Mouse (Mus musculus): ENCODE measurements at regions not wholly inside any gene's neighbourhood (a gene's known extent, or its start where the extent isn't known, plus 50 kb on each side); places are given as distances from the start of the nearest gene placed in this dataset.

GRCm38 (mm10) chr10:111558675-111559340 lies 52.7 kb downstream of the Phlda1 start:
- DNase-seq (ENCODE audit: low read depth in 1 of 2, low spot score in 2 of 2), result no peak

DNA sequence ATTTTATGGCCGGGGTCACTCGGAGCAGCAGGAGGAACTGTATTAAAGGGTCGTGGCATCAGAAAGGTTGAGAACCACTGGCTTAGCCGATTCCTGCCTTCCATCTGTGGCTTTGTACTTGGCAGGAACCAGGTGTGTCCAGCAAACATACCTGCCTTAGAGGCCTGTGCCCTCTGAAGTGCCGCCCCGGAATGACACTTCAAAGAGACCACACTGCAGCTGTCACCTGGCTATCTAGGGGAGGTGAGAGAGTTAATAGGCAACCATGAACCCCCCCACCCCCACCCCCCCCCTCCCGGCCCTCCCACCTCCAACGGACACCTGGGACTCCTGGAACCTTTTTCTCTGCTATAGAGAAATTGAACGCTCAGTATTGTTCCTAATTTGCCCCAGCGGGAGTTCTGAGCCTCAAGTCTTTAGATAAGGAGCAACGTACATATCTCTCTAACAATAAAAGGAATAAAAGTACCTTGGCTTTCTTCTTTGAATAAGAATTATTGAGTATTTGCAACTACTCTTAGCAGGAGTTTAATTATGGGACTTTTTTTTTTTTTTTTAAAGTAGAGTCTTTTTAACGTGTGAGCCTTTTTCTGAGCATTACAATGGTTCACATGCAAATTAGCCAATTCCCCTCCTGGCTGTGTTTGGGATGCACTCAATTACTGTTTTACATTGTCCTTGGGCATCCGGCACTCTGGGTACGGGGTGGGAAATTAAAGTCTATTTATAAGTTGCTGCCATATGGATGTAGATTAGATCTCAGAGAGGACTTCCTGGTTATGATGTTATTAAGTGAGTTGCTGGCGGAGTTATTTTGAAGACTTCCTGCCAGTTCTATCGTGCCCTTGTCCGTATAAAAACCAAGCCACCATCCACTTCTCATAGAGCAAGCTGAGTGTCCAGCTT lies 53.5 kb downstream of the Phlda1 start:
- DNase-seq (ENCODE audit: low read depth in 1 of 2, low spot score in 2 of 2), result no peak

- DNase-seq (ENCODE audit: low read depth in 1 of 2, low spot score in 2 of 2), result no peak
These were observed 56.5 kb downstream of the Phlda1 start for GRCm38 (mm10) chr10:111562628-111563027.

- no peak for DNase-seq (ENCODE audit: low read depth in 1 of 2, low spot score in 2 of 2)
These were observed 60.8 kb downstream of the Phlda1 start for GRCm38 (mm10) chr10:111566873-111567381.

DNA sequence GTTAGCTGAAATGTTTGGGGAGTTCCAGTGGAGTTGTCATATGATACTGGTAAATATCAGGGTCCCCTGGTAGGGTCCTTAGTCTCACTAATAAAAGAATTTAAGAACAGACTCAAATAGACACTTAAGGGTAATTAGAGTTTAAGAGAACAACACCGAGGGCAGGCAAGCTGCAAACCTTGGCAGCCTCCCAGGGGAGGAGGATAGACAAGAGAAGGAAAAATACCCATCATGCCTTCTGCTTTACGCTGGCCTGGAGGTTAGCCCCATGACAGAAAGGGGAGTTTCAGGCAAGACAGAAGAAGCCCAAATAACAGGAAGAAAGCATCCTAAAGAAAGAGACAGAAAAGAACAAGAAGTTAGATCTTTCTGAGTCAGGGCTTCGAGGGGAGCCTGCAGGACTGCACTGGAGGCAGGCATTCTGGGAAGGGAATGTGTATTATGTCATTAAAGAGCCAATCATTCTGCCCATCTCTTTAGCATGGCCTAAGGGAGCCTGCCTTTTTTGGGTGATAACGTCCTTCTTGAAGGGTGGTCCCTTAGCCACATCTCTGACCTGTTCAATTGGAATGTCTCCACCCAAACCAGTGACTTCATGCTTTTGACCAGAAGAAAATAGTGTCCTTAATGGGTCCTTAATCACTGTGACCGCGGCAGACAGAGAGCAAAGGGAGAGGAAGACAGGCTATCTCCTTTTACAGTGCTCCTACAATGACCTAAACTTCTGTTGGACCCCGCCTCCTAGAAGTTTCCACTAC lies 64.6 kb downstream of the Phlda1 start:
- DNase-seq (ENCODE audit: low read depth in 1 of 2, low spot score in 2 of 2), result no peak

- no peak for DNase-seq (ENCODE audit: low read depth in 1 of 2, low spot score in 2 of 2)
These were observed 68.1 kb downstream of the Phlda1 start for GRCm38 (mm10) chr10:111574231-111574630.

DNA sequence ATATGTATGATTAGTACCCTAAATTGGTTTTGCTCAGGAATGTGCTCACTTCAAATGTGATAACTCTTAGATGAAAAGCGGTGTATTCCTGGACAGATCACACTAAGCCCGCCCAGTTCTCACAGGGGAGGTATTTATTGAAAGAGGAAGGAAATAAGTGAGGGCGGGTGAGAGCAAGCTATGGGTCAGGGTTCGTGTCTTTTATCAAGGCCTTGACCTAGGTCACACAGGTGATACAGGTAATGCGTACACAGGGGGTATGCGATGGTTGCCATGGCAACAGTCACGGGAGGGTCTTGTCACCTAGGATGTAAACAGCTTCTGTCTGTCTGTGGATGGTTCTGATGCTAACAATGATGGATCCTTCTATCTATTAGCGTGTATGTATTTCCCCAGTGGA lies 68.7 kb downstream of the Phlda1 start:
- no peak for DNase-seq (ENCODE audit: low read depth in 1 of 2, low spot score in 2 of 2)

GRCm38 (mm10) chr10:111575256-111575655 lies 69.2 kb downstream of the Phlda1 start:
- DNase-seq (ENCODE audit: low read depth in 1 of 2, low spot score in 2 of 2), result no peak

GRCm38 (mm10) chr10:111575926-111576325 lies 69.8 kb downstream of the Phlda1 start:
- DNase-seq (ENCODE audit: low read depth in 1 of 2, low spot score in 2 of 2), result no peak

- DNase-seq (ENCODE audit: low read depth in 1 of 2, low spot score in 2 of 2), result no peak
These were observed 70.4 kb downstream of the Phlda1 start for GRCm38 (mm10) chr10:111576395-111577069.

DNA sequence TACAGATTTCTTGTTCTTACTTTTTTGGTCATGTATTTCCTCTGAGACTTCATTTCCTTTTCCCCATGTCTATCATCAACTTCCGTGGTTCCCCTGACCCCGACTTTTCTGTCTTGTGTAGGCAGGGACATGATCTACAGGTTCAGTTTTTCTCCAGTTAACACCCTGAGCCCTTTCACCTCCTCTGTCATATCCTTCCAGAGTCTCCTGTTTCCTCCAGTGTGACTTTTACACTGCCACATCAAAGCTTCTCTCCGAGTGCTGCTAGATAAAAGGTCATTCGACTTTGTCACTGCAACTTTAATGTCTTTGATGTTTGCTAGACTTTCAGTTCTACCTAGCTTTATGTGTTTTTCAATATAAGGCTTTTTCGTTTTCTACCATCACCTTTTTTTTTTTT lies 72.5 kb downstream of the Phlda1 start:
- DNase-seq (ENCODE audit: low read depth in 1 of 2, low spot score in 2 of 2), result no peak

- DNase-seq (ENCODE audit: low read depth in 1 of 2, low spot score in 2 of 2), result no peak
These were observed 73.4 kb downstream of the Phlda1 start for GRCm38 (mm10) chr10:111579481-111579880.

DNA sequence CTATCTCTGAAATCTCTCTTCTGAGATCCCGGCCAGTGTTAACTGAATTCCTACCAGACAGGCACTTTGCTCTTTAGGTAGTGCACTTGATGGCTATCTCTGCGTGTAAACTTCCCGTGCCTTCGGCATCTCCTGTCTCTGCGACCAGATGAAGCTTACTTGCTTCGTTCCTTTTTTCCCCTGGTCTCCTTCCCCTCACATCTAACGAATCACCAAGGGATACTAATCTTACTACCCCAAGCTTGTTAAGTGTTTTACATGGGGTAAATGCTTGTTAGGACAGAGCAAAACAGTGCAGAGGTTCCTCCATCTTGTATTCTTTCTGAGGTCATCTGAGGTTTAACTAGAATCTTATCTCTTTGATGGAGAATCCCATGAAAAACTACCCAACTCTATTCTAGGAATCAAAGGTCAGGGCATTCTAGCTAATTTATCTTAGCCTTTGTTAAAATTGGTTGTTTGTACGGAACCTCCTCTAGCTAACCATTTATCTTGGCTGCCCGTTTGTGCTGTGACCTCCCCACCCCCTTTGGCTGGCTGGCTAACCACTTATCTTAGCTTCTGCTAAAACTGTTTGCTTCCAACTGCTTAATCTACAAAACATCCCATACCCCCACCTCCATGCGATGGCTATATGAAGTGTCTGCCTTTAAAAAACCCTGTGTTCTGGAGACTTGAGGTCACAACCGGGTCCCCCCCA lies 74.5 kb downstream of the Phlda1 start:
- DNase-seq (ENCODE audit: low read depth in 1 of 2, low spot score in 2 of 2), result no peak

GRCm38 (mm10) chr10:111581847-111582246 lies 75.8 kb downstream of the Phlda1 start:
- no peak for DNase-seq (ENCODE audit: low read depth in 1 of 2, low spot score in 2 of 2)

DNA sequence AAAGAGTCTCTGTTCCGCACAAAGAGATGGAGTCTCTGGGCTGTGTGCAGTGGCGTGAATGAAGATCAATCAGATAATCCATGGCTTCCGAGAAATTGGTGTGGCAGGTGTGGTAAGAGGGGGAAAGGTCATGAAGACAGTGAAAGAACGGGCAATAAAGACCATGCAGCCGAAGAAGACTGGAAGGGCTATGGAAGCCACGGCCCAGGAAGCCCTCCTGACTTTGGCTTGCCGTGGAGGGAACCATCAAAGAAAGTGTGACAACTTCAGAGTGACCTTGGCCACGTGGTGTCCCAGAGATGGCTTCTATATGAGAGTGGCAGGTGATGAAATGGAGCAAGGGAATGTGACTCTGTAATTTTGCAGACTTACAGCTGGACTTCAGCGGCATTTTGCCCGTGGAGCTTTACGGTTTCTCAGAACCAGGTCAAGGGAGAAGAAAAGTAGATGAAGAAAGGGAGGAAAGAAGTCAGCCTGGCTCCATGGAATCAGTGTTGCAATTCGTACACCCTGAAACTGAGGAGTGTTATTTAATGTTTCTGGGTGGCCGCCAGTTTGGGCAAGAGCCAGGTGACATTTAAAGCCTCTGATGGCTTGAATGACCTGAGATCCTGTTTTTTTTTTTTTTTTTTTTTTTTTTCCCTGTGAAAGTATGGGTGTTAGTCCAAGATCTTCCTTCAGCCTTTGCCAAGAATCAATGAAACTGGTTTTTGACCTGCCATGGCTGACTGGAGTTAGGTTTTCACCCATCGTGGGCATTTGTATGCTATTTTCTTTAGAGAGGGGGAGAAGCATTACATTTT lies 76.4 kb downstream of the Phlda1 start:
- DNase-seq (ENCODE audit: low read depth in 1 of 2, low spot score in 2 of 2), result no peak

- no peak for DNase-seq (ENCODE audit: low read depth in 1 of 2, low spot score in 2 of 2)
These were observed 77.1 kb downstream of the Phlda1 start for GRCm38 (mm10) chr10:111583124-111583743.

DNA sequence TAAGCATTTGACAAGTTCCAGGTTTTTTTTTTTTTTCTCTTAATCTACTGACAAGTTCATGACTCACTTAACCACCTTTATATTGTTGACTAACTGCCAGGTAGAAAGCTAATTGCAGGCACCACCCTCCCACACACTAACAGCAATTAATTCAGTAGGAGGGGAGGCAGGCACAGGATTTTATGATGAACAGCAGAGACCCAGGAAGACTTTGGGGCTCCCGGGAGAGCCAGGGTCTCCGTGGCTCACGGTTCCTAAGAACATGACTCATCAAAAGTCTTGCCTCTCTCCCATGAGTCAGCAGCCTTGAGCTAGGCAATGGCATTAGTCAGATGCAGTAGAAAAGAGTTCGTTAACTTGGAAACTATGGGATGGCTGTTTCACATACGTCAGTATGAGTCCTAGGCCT lies 77.7 kb downstream of the Phlda1 start:
- no peak for DNase-seq (ENCODE audit: low read depth in 1 of 2, low spot score in 2 of 2)

DNA sequence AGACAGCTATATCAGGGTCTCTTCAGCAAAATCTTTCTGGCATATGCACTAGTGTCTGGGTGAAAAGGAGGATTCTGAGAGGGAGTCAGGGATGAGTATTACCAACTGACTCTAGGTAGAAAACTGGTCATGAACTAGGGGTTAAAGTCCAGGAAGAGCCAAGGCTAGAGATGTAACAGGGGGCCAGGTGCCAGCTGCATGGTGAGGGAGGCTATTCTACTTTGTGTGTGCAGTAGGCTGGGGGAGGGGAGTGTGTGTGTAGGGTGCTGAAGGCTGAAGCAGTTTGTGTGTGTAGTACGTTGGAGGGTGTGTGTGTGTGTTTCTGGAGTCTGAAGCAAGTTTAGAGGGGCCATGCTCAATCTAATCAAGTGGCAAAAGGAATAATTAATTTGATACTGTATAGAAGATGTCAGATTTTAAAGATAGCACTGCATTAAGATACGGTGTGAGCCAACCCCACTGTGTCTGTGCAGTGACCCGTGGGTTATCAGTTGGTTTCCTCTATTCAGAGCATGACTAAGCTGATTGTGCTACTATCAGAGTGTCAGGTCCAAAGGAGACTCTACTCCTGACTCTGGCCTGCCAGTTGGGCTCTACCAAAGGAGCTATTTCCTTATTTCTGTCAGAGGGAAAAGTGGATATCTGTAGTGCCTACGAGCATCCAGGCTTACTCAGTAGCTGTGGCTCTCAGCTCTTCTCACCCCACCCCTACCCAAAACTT lies 82.0 kb downstream of the Phlda1 start:
- DNase-seq (ENCODE audit: low read depth in 1 of 2, low spot score in 2 of 2), result no peak

Measured in monocyte, adult 2 months (primary cell).